Mouse (Mus musculus) c-Kit-negative CD71-positive TER-119-positive erythroid progenitor cells, embryonic 14.5 days (primary cell): Measurements from ENCODE around the gene Dnajc3.
"Not testable (repeated sequence)": the region's sequence is repeated elsewhere in the genome, so short reads cannot be mapped to it uniquely, and the experiment has no call there.

ENCODE experiments used
- DNase-seq: peaks from one replicate; pipeline ENCODE4 v3.0.0-alpha.2; 2013; ENCODE audit warnings: low read depth, low spot score

The Dnajc3 gene

GRCm38 (mm10) chr14:118931181-118931580 lies 6.6 kb upstream of the Dnajc3 start:
- DNase-seq: no peak

GRCm38 (mm10) chr14:118932956-118933355 lies 4.8 kb upstream of the Dnajc3 start:
- DNase-seq: no peak

- no peak for DNase-seq
These were observed 3.1 kb upstream of the Dnajc3 start for GRCm38 (mm10) chr14:118934686-118935085.

GRCm38 (mm10) chr14:118936236-118936635 lies 1.5 kb upstream of the Dnajc3 start:
- no peak for DNase-seq

GRCm38 (mm10) chr14:118936952-118937351 lies 824 bp upstream of the Dnajc3 start:
- DNase-seq: no peak

GRCm38 (mm10) chr14:118938551-118938950 lies 775 bp downstream of the Dnajc3 start:
- DNase-seq: peak; percentile 21

- no peak for DNase-seq
These were observed 3.2 kb downstream of the Dnajc3 start for GRCm38 (mm10) chr14:118940796-118941495.

GRCm38 (mm10) chr14:118942076-118942475 lies 4.3 kb downstream of the Dnajc3 start:
- no peak for DNase-seq

GRCm38 (mm10) chr14:118944702-118945101 lies 6.9 kb downstream of the Dnajc3 start:
- no peak for DNase-seq

- no peak for DNase-seq
These were observed 11.1 kb downstream of the Dnajc3 start for GRCm38 (mm10) chr14:118948841-118949240.

DNA sequence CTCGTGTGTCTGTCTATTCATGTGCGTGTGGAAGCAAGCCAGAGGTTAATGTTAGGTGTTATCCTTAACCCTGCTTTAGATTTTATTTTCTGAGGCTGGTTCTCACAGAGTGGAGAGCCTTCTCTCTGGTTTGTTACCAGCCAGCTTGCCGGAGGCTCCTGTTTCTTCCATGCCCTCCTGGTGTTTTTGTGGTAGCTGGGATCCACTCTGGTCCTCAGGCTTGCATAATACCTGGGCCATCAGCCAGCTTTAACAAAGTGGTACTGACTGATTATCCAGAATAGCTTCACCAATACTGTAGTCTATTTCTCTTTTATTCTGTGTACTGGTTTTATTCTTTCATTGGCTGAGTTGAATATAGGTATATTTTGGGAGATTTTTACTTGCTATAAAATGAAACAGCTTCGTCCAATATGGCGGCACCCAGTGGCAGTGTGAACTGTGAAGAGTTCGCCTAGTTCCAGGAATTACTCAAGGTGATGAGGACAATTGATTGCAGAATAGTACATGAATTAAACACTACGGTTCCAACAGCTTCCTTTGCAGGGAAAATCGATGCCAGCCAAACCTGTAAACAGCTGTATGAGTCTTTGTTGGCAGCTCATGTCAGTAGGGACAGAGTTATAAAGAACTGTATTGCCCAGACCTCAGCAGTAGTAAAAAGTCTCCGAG lies 14.3 kb downstream of the Dnajc3 start:
- DNase-seq: no peak

DNA sequence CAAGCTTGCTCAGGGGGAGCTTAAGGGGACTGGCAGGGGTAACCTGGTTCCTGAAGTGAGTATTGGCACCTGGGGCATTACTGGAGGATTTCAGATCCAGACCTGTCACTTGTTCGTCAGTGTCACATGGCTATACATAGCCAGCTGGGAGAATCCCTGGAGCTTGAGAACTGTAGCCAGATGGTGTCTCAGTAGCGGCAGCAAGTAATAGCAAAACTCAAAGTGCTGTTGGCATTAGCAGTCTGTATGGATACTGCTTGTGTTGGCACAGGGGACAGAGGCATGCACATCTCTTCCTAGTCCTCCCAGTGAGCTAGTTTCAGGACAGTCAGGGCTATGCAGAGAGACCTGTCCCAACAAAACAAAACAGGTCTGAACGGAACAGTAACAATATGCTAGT lies 20.2 kb downstream of the Dnajc3 start:
- no peak for DNase-seq

DNA sequence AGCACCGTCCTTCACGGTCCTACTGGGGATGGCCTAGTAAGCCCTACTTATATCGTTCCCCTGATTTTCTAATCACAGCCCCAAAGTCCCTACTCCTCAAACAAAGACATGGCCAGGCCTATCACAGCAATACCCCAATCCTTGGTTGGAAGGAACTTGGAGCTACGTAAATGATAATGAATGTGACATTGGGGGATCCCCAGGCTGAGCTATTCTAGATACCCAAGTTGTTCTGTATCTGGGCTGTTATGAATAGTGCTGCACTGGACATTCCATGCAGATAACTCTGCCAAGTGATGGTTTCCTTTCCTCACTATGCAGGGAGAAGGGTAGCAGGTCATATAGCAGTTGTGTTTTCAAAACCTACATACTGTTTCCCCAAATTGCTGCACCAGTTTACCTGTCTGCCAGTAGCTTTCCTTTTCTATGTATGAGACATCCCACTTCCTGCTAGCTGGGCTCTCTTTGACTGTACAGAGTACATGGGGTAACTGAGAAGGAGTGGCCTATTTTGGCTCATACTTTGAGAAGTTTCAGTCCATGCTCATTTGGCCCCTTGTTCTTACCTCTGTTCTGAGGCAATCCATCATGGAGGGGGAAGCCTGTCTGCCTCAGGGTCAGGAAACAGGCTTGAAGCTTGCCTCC lies 27.7 kb downstream of the Dnajc3 start:
- DNase-seq: no peak

DNA sequence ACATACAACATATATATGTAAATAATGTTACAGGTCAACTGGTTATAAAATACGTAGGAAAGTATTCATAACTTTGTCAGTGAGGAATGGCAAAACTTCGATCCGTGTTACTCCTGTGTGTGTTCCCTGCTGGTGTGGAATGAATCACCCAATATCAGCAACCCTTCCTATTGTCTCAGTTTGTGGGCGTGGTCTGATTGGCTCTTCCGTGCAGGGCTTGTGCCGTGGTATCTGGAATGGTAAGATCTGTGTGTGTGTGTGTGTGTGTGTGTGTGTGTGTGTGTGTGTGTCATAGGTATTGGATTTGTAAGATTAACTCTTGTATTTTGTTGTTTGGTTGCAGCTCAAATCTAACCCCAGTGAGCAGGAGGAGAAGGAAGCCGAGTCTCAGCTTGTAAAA lies 29.9 kb downstream of the Dnajc3 start:
- no peak for DNase-seq

GRCm38 (mm10) chr14:118972268-118972667 lies 34.5 kb downstream of the Dnajc3 start:
- DNase-seq: no peak

DNA sequence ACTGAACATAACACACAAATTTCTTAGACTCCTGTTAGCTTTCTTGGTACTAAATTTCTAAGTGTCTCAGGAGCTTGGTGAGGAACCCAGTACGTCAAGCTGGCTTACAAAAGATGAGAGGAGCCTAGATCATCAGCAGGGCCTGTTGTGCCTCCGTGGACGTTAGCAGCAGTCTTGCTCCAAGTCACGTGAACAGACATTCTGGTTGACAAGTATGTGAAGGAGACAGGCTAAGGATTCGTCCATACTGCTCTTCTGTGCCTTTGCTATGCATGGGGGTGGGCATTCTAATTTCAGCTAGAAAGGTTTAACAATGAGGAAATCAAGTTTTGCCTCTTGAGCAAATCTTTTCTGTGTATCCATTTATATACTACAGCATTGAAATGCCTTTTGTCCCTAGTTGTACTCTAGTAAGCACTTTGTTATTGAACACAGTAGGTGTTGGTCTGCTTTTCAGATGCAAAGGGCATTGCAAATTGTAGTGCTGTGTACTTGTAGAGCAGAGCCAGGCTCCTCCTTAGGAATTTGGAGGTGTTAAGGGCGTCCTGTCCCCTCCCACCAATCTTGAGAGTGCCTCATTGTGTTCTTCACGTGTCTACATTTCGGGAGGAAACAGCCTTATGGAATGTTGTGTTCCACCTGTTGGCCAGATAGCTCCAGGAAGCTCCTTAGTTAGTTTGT lies 39.5 kb downstream of the Dnajc3 start:
- DNase-seq: no peak

- no peak for DNase-seq
These were observed 42.0 kb downstream of the Dnajc3 start for GRCm38 (mm10) chr14:118979571-118980325.

DNA sequence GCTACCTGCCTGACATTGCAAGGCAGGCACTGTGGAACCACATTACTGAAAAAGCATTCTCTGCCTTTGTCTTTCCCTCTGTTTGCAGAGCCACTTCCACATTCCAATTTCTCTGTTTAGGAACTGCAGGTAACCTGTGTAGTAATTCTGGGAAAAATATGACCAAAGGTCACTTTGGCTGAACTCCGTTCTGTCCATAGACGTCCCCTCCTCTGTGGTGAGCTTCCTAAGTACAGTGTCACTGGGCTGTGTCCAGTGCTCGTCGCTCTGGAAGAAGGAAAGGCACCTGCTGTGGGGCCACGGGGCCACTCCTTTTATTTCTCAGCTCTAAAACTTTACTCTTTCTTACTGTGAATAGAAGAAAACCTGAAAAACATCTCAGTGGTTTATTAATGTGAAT lies 42.6 kb downstream of the Dnajc3 start:
- DNase-seq: no peak

DNA sequence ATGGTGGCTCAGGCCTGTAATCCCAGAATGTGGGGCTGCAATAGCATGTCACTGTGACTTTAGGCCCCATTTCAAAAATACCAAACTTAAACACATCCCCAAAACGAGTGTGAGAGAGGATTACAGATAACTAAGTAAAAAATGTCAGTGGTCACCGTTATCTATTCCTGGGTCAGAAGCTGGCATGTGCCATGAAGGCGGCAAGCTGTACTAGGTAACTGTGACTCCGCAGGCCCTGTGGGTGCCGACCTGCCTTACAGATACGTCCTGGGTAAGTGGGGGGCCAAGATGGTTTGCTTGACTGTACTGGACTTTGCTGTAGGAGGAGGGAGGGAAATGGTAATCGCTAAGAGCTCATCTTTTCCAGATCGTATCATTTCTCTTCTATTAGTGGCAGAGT lies 43.1 kb downstream of the Dnajc3 start:
- no peak for DNase-seq

GRCm38 (mm10) chr14:118981711-118982428 lies 44.1 kb downstream of the Dnajc3 start:
- not testable (repeated sequence) for DNase-seq
